Mouse (Mus musculus): ENCODE measurements at regions not wholly inside any gene's neighbourhood (a gene's known extent, or its start where the extent isn't known, plus 50 kb on each side); places are given as distances from the start of the nearest gene placed in this dataset.

DNA sequence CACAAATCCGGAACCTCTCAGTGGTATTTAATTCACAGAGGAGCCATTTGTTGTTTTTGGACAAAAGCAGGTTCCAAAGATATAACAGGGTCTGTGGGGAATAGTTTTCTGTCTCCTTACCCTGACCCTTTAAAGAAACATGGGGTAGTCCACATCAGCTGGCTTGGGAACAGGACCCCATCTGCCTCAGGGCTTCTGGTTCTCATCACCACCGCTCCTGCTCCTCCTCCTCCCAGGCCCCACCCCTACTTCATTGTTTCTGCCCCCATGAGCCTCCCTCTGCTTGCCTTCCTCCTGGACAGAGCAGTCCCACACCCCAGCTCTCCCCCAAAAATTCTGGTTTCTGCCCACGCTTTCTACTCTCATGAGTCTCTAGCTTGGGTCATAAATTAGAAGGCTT is 183.8 kb upstream of the Mgmt start:
- TF ChIP-seq CTCF (IDR thresholded peaks at IDR 0.05; ENCODE audit: insufficient read depth, low read length), result no peak
- no peak for TF ChIP-seq POLR2A (IDR thresholded peaks at IDR 0.05; ENCODE audit: borderline replicate concordance, extremely low read depth, low read depth, low read length)
- 80% methylated on average over 3 of the region's 3 CpGs for WGBS
- H3K4me1 ChIP-seq (ENCODE audit: control insufficient read depth, insufficient read depth, low read length), result no peaks in the 10 kb centered on the region
- DNase-seq, result no peak
- H3K4me3 ChIP-seq (replicated peaks; ENCODE audit: extremely low read depth, low read depth, low read length), result no peak overlapping the region

DNA sequence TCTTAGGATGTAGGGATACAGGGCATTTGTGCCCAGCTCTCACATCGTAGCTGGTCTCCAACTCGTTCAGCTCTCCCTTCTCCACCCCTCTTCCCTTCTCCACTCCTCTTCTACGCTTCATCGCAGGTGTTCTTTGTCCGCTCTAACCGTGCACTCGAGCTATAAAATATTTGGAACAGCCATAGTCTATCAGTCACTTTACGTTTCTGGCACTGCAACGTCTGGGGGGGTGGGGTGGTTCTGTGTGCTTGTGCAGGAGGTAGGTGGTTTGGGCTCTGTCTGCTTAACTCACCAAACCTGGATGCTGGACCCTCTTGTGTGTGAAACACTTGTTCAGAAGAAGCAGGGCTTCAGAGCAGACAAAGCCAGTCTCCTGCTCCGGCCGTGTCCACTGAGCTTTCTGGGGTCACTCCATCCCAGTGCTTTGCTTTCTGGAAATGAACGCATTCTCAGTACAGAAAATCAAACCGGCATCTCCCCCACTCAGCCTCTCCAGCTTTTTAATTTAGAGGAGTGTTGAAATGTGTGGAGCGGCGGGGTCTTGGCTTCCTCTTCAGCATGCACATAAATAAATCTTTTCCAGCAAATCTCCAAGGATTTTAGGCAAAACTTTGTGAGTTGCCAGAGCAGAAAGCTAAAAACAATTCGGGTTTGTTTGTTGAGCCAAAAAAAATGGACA is 181.3 kb upstream of the Mgmt start:
- WGBS, result 55% methylated on average over 16 of the region's 16 CpGs
- DNase-seq, result no peak
- no peak for TF ChIP-seq POLR2A (IDR thresholded peaks at IDR 0.05; ENCODE audit: borderline replicate concordance, extremely low read depth, low read depth, low read length)
- no peak for TF ChIP-seq CTCF (IDR thresholded peaks at IDR 0.05; ENCODE audit: insufficient read depth, low read length)

DNA sequence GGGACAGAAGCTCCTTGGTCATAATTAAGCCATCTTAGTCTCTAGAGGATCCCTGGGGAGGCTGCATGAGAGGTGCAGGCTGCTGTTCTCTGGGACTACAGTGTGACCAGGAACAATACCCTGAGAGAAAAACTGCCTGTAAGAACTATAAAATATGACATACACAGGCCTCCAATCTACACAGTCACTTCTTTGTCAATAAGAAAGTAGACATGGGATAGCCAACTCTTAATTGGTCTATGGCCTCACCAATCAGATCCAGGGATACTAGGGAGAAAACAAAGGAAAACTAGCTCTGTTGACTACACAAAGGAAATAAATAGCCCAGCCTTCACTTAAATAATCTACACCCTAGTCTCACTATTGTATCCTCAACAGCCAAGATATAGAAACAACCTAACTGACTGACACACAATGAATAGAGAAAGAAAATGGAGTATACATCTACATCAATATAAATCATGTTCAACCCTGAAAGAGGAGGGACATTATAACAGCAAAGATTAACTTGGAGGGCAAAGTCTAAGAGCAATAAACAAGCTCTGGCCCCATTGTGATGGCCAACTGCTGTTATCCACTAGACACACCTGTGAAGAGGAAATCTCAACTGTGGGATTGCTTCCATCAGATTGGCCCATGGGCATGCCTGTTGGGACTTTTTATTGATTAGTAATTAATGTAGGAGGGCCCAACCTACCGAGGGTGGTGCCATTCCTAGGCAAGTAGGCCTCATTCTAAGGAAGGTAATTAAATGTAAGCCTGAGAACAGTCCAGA is 166.6 kb upstream of the Mgmt start:
- TF ChIP-seq CTCF (IDR thresholded peaks at IDR 0.05; ENCODE audit: insufficient read depth, low read length) (no peak), POLR2A (IDR thresholded peaks at IDR 0.05; ENCODE audit: borderline replicate concordance, extremely low read depth, low read depth, low read length) (no peak)
- Histone ChIP-seq H3K4me3 (replicated peaks; ENCODE audit: extremely low read depth, low read depth, low read length) (no peak overlapping the region), H3K4me1 (ENCODE audit: control insufficient read depth, insufficient read depth, low read length) (no peaks in the 10 kb centered on the region)
- no peak for DNase-seq
- 63% methylated on average over 1 of the region's 1 CpGs for WGBS

More for the DNA sequence above, 181.3 kb upstream of the Mgmt start:
- Histone ChIP-seq H3K4me3 (replicated peaks; ENCODE audit: extremely low read depth, low read depth, low read length) (no peak overlapping the region), H3K4me1 (ENCODE audit: control insufficient read depth, insufficient read depth, low read length) (no peaks in the 10 kb centered on the region)

DNA sequence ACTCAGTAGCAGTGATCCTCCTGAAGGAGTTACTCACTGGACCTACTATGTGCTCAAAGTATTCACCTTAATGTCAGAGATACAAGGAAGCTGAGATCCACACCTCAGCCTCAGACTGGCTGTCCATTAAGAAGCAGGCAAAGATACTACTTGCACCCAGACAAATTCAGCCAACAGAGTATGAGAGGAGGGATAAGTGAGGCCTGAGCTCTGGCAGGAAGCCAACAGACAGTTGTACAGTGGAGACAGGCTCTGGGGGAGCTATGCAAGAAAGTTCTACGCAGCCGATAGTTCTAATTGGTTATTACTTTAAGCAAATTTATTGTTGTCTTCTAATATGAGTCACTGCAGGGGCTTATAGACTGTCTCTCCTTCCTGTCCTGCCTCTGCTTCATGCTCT is 152.2 kb upstream of the Mgmt start:
- H3K4me3 ChIP-seq (replicated peaks; ENCODE audit: extremely low read depth, low read depth, low read length), result no peak overlapping the region
- DNase-seq, result no peak
- H3K4me1 ChIP-seq (ENCODE audit: control insufficient read depth, insufficient read depth, low read length), result no peaks in the 10 kb centered on the region
- WGBS, result 91% methylated on average over 2 of the region's 2 CpGs
- TF ChIP-seq CTCF (IDR thresholded peaks at IDR 0.05; ENCODE audit: insufficient read depth, low read length), result no peak
- no peak for TF ChIP-seq POLR2A (IDR thresholded peaks at IDR 0.05; ENCODE audit: borderline replicate concordance, extremely low read depth, low read depth, low read length)

DNA sequence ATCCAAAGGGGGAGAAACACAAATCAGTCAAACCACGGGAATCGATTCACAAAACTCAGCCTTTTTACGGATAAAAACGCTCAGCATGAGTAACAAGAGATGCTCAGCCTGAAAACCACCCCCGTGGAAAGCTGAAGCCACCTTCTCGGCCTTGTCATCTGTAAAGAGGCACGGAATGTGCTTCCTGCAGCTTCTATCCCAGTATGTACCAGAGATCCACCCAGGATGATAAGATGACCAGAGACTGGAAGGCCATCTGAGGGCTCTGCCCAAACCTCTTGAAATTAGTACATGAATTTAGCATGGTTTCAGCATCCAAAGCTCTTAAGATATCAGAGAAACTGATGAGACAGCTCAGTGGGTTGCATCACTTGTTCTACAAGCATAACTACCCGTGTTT is 149.0 kb upstream of the Mgmt start:
- no peaks in the 10 kb centered on the region for H3K4me1 ChIP-seq (ENCODE audit: control insufficient read depth, insufficient read depth, low read length)
- H3K4me3 ChIP-seq (replicated peaks; ENCODE audit: extremely low read depth, low read depth, low read length), result no peak overlapping the region
- no peak for TF ChIP-seq POLR2A (IDR thresholded peaks at IDR 0.05; ENCODE audit: borderline replicate concordance, extremely low read depth, low read depth, low read length)
- TF ChIP-seq CTCF (IDR thresholded peaks at IDR 0.05; ENCODE audit: insufficient read depth, low read length), result no peak
- no peak for DNase-seq
- WGBS, result 81% methylated on average over 8 of the region's 8 CpGs

DNA sequence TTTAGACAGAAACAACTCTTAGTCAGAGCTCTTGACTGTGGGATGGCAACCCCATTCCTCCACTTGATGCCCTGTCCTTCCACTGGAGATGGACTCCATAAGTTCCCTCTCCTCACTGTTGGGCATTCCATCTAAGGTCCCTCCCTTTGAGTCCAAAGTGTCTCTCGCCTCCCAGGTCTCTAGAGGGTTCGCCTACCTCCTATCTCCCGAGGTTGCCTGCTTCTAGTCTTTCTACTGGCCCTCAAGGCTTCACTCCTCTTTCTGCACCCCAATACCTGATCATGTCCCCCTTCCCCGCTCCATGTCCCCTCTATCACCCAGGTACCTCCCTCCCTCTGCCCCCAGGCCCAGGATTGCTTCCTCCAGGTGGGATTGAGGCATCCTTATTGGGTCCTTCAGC is 142.9 kb upstream of the Mgmt start:
- TF ChIP-seq POLR2A (IDR thresholded peaks at IDR 0.05; ENCODE audit: borderline replicate concordance, extremely low read depth, low read depth, low read length), result no peak
- no peak for TF ChIP-seq CTCF (IDR thresholded peaks at IDR 0.05; ENCODE audit: insufficient read depth, low read length)
- H3K4me3 ChIP-seq (replicated peaks; ENCODE audit: extremely low read depth, low read depth, low read length), result no peak overlapping the region
- 85% methylated on average over 4 of the region's 4 CpGs for whole genome bisulfite sequencing
- no peak for DNase-seq
- H3K4me1 ChIP-seq (ENCODE audit: control insufficient read depth, insufficient read depth, low read length), result no peaks in the 10 kb centered on the region

DNA sequence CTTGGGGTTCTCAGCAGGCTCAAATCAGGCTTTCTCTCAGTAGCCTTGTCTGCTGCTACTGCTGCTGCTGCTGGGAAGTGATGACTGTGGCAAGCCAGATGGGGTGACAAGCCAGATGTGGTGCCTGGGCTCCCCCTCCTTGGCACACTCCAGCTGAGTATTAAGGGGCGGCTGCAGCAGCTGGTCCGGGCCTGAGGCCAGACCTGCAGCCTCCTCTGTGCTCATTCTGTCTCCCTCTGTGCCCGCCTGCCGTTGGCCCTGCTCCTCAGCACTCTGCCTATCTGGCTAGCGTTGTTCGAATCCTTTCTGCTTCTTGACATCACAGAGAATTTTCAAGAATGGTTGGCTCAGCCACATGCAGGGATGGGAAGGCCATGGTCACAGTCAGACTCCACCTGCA is 139.6 kb upstream of the Mgmt start:
- H3K4me3 ChIP-seq (replicated peaks; ENCODE audit: extremely low read depth, low read depth, low read length), result no peak overlapping the region
- 72% methylated on average over 6 of the region's 6 CpGs for WGBS
- no peaks in the 10 kb centered on the region for H3K4me1 ChIP-seq (ENCODE audit: control insufficient read depth, insufficient read depth, low read length)
- TF ChIP-seq POLR2A (IDR thresholded peaks at IDR 0.05; ENCODE audit: borderline replicate concordance, extremely low read depth, low read depth, low read length) (no peak), CTCF (IDR thresholded peaks at IDR 0.05; ENCODE audit: insufficient read depth, low read length) (no peak)
- no peak for DNase-seq

DNA sequence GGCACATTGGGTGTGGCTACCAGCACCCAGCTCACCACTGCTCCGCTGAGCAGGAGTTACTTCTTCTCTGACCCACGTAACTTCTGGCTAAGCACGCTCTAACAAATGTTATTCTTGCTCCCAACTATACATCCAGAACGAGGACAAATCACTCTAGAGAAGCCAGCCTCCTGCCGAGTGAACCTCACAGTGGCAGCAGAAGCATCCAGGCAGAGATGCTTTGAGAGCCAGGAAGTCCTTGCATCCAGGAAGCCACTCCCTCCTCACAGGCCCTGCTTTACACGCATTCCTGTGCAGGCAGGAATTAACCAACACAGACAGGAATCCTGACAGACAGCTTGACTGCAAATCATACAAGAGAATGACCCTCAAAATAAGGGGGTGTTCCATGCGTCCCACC is 129.4 kb upstream of the Mgmt start:
- no peaks in the 10 kb centered on the region for H3K4me1 ChIP-seq (ENCODE audit: control insufficient read depth, insufficient read depth, low read length)
- no peak for DNase-seq
- H3K4me3 ChIP-seq (replicated peaks; ENCODE audit: extremely low read depth, low read depth, low read length), result no peak overlapping the region
- TF ChIP-seq POLR2A (IDR thresholded peaks at IDR 0.05; ENCODE audit: borderline replicate concordance, extremely low read depth, low read depth, low read length) (no peak), CTCF (IDR thresholded peaks at IDR 0.05; ENCODE audit: insufficient read depth, low read length) (no peak)
- WGBS, result 39% methylated on average over 7 of the region's 7 CpGs

DNA sequence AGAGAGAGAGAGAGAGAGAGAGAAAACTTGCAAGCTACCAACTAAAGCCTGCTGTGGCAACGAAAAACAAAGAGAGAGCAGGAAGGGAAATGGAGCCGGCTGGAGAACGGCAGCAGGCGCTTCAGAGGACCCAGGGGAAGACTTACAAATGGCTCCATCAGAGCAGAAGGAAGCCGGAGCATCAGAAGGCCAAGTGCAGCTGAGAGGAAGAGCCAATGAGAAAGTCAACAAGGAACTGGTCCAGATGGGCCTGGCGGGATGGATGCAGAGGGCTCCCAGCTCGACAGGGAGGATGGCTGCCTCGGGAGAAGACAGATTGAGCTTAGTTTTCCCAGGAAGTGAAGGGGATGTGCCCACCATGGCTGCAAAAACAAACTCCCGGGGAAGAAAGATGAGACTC is 127.2 kb upstream of the Mgmt start:
- Histone ChIP-seq H3K4me3 (replicated peaks; ENCODE audit: extremely low read depth, low read depth, low read length) (no peak overlapping the region), H3K4me1 (ENCODE audit: control insufficient read depth, insufficient read depth, low read length) (no peaks in the 10 kb centered on the region)
- no peak for DNase-seq
- TF ChIP-seq CTCF (IDR thresholded peaks at IDR 0.05; ENCODE audit: insufficient read depth, low read length) (no peak), POLR2A (IDR thresholded peaks at IDR 0.05; ENCODE audit: borderline replicate concordance, extremely low read depth, low read depth, low read length) (no peak)
- 51% methylated on average over 9 of the region's 9 CpGs for WGBS

DNA sequence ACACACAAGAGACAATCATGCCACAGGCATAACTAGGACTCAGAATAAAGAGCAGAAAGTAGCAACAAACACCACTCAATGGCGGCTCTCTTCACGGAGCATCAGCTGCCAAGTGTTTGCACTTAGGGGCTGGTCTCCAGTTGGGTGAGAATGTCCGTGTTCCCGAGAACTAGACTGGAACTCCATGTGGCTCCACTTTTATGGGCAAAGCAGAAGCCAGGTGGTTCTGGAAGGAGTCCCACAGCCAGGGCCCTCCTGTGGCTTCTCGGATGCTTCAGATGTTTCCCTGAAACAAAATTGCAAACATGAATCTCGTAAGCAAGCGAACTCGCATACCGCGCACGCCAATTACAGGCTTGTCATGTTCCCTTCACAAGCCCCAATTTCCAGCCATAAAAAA is 113.7 kb upstream of the Mgmt start:
- Histone ChIP-seq H3K4me1 (ENCODE audit: control insufficient read depth, insufficient read depth, low read length) (no peaks in the 10 kb centered on the region), H3K4me3 (replicated peaks; ENCODE audit: extremely low read depth, low read depth, low read length) (no peak overlapping the region)
- 84% methylated on average over 11 of the region's 11 CpGs for WGBS

More for the DNA sequence above, 113.7 kb upstream of the Mgmt start:
- DNase-seq, result no peak
- TF ChIP-seq POLR2A (IDR thresholded peaks at IDR 0.05; ENCODE audit: borderline replicate concordance, extremely low read depth, low read depth, low read length) (no peak), CTCF (IDR thresholded peaks at IDR 0.05; ENCODE audit: insufficient read depth, low read length) (no peak)

Measured in lung, adult 2 months (tissue).